Mouse (Mus musculus) midbrain, embryonic 11.5 days (tissue): ENCODE data around the gene Rnf166. TPM values are rescaled to one million over a fixed set of nuclear protein-coding genes. Genes with fewer than 3 reads are reported as not detected.

Experiments used
- ATAC-seq: fragments of 200-750 bp; cut with Nextera tagmentation; 2 replicates; pipeline ENCODE4 v1.8.0; 2017; ENCODE audit warnings: moderate TSS enrichment, moderate library complexity; ENCODE audit not compliant: low FRiP score
- DNase-seq: peaks from one replicate; pipeline ENCODE4 v3.0.0; 2015; ENCODE audit warnings: low spot score; ENCODE audit errors: missing footprints
- H3K27ac ChIP-seq: fragments of 300-500 bp; sonication (generic); 2 replicates; pipeline ENCODE4 v1.5.1; 2014; ENCODE audit warnings: low read depth, low read length
- H3K27me3 ChIP-seq: fragments of 300-500 bp; sonication (generic); 2 replicates; pipeline ENCODE4 v1.6.1; 2014; ENCODE audit warnings: mild to moderate bottlenecking, low read length, moderate library complexity, mixed read lengths; ENCODE audit not compliant: control insufficient read depth, insufficient read depth
- H3K36me3 ChIP-seq: fragments of 300-500 bp; sonication (generic); 2 replicates; pipeline ENCODE4 v1.6.1; 2014; ENCODE audit warnings: mild to moderate bottlenecking, low read length, moderate library complexity, mixed read lengths; ENCODE audit not compliant: control insufficient read depth, insufficient read depth
- H3K4me1 ChIP-seq: fragments of 300-500 bp; sonication (generic); 2 replicates; pipeline ENCODE4 v1.6.1; 2014; ENCODE audit warnings: low read length; ENCODE audit not compliant: control insufficient read depth, insufficient read depth
- H3K4me2 ChIP-seq: fragments of 300-500 bp; sonication (generic); 2 replicates; pipeline ENCODE4 v1.6.1; 2014; ENCODE audit warnings: mild to moderate bottlenecking, moderate library complexity
- H3K4me3 ChIP-seq: fragments of 300-500 bp; sonication (generic); 2 replicates; pipeline ENCODE4 v1.5.1; 2014; ENCODE audit warnings: low read depth, low read length
- H3K9ac ChIP-seq: fragments of 300-500 bp; sonication (generic); 2 replicates; pipeline ENCODE4 v1.6.1; 2014; ENCODE audit warnings: low read length
- H3K9me3 ChIP-seq: fragments of 300-500 bp; sonication (generic); 2 replicates; pipeline ENCODE4 v1.6.1; 2016; ENCODE audit warnings: low read length; ENCODE audit not compliant: control insufficient read depth
- WGBS: fragments of 180-500 bp; shearing (Covaris S2); extraction: QIAGEN DNeasy Blood & Tissue Kit; methylation state at CpG from one replicate; pipeline ENCODE4 v1.1.7; 2014; 5-methylcytosine and 5-hydroxymethylcytosine counted together
- microRNA-seq: library from miRNA; unstranded; fragments of <30 nt; microRNA quantifications from one replicate; pipeline ENCODE4, GENCODE M21; 2017
- polyA plus RNA-seq: library from polyadenylated mRNA; unstranded; fragments of >200 nt; fragmentation: Nextera tagmentation; extraction: Ambion mirVana; gene quantifications from 2 replicates; pipeline ENCODE4 v1.2.1, GENCODE M21; 2014

The Rnf166 gene
- polyA plus RNA-seq, 1 experiment from 2014 or later, result 29.7 TPM

DNA sequence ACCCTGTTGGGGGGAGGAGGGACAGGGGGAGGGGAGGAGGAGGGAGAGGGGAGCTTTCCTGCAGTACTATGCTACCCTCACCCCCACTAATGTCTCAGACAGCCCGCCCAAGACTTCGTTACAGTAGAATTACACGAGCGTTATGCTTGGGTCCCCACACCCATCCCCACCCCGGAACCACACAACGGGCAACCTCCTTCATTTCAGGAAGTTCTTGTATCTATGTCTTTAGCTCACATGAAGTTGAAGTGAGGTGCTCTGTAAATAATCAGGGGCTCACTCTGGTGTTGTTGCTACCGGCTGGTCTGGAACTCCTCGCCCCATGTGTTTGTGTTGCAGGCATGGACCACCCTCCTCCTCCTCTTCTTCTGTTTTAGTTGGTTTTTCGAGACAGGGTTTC lies 47.7 kb downstream of the Rnf166 start:
- no peaks in the 10 kb centered on the region; the same call in 1 of the 2 replicates for H3K36me3 ChIP-seq
- no peaks in the 10 kb centered on the region for H3K9me3 ChIP-seq
- peaks cover 14% of the 10 kb centered on the region for H3K4me1 ChIP-seq
- H3K27me3 ChIP-seq, result no peaks in the 10 kb centered on the region
- no peak overlapping the region for H3K27ac ChIP-seq
- H3K9ac ChIP-seq, result no peak overlapping the region
- WGBS, result 88% methylated on average over 9 of the region's 9 CpGs
- no peak overlapping the region for H3K4me3 ChIP-seq
- no peak for ATAC-seq
- no peak overlapping the region for H3K4me2 ChIP-seq
- no peak for DNase-seq

DNA sequence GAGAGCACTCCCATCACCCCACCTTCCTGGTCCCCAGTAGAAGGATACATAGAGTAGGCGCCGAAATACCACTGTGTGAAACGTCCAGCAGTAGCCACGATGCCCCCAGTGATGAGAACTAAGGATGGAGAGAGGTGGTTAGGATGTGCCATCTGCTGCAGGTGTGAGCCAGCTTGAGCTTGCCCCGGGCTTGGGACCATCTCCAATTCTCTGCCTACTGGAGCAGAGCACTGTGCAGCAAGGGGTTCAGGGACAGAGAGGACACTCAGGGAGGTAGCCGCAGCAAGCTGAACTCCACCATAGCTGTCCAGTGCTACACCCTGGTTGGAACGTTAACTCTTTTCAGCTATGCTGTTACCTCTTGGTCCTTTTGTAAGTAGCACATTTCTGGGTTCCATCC lies 48.3 kb downstream of the Rnf166 start:
- WGBS, result 87% methylated on average over 7 of the region's 7 CpGs
- no peaks in the 10 kb centered on the region for H3K9me3 ChIP-seq
- no peak overlapping the region for H3K9ac ChIP-seq
- DNase-seq (no peak), ATAC-seq (no peak)
- no peak overlapping the region for H3K27ac ChIP-seq
- H3K4me2 ChIP-seq, result no peak overlapping the region
- H3K27me3 ChIP-seq, result no peaks in the 10 kb centered on the region
- no peak overlapping the region for H3K4me3 ChIP-seq
- H3K36me3 ChIP-seq, result no peaks in the 10 kb centered on the region; the same call in 1 of the 2 replicates
- peaks cover 9% of the 10 kb centered on the region for H3K4me1 ChIP-seq

DNA sequence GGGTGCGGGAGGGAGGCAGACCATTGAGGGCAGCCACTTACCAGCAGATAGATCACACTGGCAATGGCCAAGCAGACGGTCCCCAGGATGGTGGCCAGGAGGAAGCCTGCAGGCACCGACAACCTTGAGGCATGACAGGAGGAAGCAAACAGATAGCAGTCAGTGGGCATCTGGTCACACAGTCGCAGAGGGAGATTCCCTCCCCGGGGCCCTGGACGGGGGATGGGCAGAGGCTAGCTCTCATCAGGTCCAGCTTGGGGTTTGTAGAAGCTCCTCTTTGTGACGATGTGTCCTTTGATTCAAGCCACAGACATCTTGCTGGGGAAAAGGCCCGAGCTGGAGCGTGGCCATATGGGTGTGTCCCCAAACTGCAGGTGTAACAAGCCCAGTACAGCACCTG lies 49.7 kb downstream of the Rnf166 start:
- DNase-seq (no peak), ATAC-seq (no peak)
- no peaks in the 10 kb centered on the region; the same call in 1 of the 2 replicates for H3K36me3 ChIP-seq
- H3K4me3 ChIP-seq, result no peak overlapping the region
- H3K9me3 ChIP-seq, result no peaks in the 10 kb centered on the region
- H3K27ac ChIP-seq, result no peak overlapping the region
- WGBS, result 81% methylated on average over 9 of the region's 9 CpGs
- H3K4me1 ChIP-seq, result no peaks in the 10 kb centered on the region
- H3K27me3 ChIP-seq, result no peaks in the 10 kb centered on the region
- H3K9ac ChIP-seq, result no peak overlapping the region
- no peak overlapping the region for H3K4me2 ChIP-seq

DNA sequence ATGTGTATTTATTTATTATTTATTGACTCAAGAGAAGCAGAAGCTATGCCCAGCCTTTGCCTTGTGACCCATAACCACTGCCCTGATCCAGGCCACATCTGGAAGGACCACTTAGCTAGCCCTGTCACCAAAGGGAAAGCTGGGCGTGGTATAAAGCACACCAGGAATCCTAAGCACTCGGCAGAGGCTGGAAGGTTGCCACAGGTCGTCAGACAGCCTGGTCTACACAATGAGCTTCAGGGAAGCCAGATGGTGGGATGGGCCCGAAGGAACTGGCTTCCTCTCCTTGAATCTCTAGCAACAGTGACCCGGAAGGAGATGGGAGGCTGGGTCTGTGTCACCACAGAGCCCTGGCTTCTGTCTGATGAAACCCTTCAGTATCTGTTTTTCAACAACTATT lies 52.2 kb downstream of the Rnf166 start:
- Histone ChIP-seq H3K4me2 (no peak overlapping the region), H3K4me3 (no peak overlapping the region), H3K4me1 (no peaks in the 10 kb centered on the region), H3K36me3 (peaks cover 3% of the 10 kb centered on the region), H3K27me3 (no peaks in the 10 kb centered on the region), H3K27ac (no peak overlapping the region), H3K9me3 (no peaks in the 10 kb centered on the region), H3K9ac (no peak overlapping the region)
- no peak for ATAC-seq
- WGBS, result 67% methylated on average over 5 of the region's 5 CpGs
- no peak for DNase-seq

DNA sequence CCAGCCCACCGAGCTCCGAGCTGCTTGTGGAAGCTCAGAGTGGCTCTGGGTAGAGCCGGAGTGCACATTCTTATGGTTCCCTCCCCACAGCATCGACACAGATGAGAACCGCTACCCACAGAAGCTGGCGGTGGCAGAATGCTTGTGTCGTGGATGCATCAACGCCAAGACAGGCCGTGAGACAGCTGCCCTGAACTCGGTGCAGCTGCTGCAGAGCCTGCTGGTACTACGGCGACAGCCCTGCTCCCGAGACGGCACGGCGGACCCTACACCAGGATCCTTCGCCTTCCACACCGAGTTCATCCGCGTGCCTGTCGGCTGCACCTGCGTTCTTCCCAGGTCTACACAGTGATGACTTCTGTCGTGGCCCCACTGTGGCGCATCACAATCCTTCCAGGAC lies 52.6 kb downstream of the Rnf166 start:
- 87% methylated on average over 24 of the region's 24 CpGs for WGBS
- Histone ChIP-seq H3K4me2 (no peak overlapping the region), H3K4me1 (no peaks in the 10 kb centered on the region), H3K27ac (no peak overlapping the region), H3K9me3 (no peaks in the 10 kb centered on the region), H3K27me3 (no peaks in the 10 kb centered on the region), H3K9ac (no peak overlapping the region), H3K36me3 (peaks cover 6% of the 10 kb centered on the region), H3K4me3 (no peak overlapping the region)
- no peak for DNase-seq
- no peak for ATAC-seq

DNA sequence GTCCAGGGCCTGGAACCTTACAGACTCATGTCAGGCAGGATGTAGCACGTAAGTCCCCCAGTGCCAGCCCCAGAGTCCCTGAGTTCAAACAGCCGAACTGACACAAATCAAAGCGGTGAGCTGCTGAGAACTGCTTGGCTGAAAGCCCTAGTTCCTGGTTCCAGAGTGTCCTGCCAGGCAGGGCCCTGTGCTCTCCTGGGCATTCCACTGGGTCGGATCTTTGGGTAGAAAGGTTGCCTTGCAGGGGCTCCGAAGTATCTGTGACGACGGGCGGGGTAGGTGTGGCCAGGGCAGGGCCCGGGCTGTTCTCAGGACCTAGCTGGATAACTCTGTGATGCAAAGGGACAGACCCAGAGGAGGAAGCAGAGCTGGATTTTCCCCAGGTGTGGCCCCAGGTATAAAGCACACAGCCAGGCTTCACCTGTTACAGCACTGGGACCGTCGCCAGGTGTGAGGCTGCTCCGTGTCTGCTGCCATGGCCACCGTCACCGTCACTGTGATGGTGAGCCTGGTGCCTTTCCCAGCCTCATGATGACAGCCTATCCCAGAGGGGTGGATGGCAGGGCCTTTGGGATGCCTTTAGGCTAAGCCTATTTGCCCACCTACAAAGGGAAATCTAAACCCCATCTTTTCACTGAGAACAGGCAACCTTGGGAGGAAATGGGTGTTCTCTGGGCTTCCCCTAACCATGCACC lies 54.3 kb downstream of the Rnf166 start, which contains the start of gene Il17c:
Gene Il17c, plus strand, starts transcription at position 645 of the 695 bp plus-strand sequence.
- Histone ChIP-seq H3K9me3 (no peaks in the 10 kb centered on the region), H3K36me3 (peaks cover 15% of the 10 kb centered on the region), H3K27ac (no peak within 1 kb of the TSS), H3K27me3 (no peaks in the 10 kb centered on the region), H3K9ac (no peak within 1 kb of the TSS), H3K4me3 (no peak within 1 kb of the TSS), H3K4me1 (no peaks in the 10 kb centered on the region), H3K4me2 (no peak within 1 kb of the TSS)
- no peak for DNase-seq
- WGBS, result 82% methylated on average over 14 of the region's 14 CpGs
- ATAC-seq, result no peak

DNA sequence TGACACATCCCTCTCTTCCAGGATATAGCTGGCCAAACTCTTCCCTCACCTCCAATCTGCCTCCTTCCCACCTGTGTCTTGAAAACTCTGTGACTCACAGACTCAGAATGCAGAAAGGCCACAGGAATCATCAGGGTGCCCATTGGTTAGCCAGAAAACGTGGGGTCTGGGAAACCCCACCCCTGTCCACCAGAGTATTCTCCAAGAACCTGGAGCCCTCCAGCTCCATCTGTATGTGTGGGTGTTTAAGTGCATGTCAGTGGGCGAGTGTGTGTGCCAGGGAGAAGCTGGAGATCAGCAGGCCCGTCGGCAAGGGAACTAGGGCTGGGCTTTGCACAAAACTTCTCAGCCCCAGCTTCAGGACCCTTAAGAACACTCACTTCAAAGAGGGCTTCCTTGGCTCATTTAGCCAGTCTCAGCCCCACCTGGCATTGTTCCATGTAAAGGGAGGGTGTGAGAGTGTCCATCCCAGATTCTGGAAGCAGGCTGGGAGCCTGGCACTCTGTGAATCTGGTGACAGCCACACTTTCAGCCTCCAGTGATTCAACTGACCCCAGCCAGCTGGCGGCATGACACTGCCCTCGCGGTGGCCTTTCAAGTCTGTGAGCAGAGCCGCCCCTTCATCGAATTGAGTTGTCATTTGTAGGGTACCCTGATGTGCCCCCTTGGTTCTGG lies 55.8 kb downstream of the Rnf166 start:
- 79% methylated on average over 9 of the region's 9 CpGs for WGBS
- Histone ChIP-seq H3K9ac (no peak overlapping the region), H3K4me2 (no peak overlapping the region), H3K36me3 (peaks cover 21% of the 10 kb centered on the region), H3K4me1 (no peaks in the 10 kb centered on the region), H3K27me3 (no peaks in the 10 kb centered on the region), H3K4me3 (no peak overlapping the region), H3K9me3 (no peaks in the 10 kb centered on the region), H3K27ac (no peak overlapping the region)
- no peak for DNase-seq
- ATAC-seq, result no peak

Small RNA genes lying within 50 kb of the gene (microRNA-seq; reads per million reads assigned to microRNA genes)
- not detected for gene Gm24366

Other genes with a start within 250 kb of the Rnf166 start
- gene Zfpm1, start 193.9 kb downstream of the Rnf166 start, polyA plus RNA-seq, result 1.6 and 1.8 TPM in 2 replicates
- not detected in 2 replicates for gene Trhr2, start 115.3 kb downstream of the Rnf166 start, polyA plus RNA-seq
- gene Zc3h18, start 99.5 kb downstream of the Rnf166 start, polyA plus RNA-seq, result 42.0 and 43.7 TPM in 2 replicates
- not detected in 2 replicates for gene Il17c, start 54.0 kb downstream of the Rnf166 start, polyA plus RNA-seq
- 54.4 and 61.6 TPM in 2 replicates for gene Cyba, start 43.1 kb downstream of the Rnf166 start, polyA plus RNA-seq
- 44.3 and 48.1 TPM in 2 replicates for gene Mvd, start 32.6 kb downstream of the Rnf166 start, polyA plus RNA-seq
- gene Snai3, start 15.3 kb downstream of the Rnf166 start, polyA plus RNA-seq, result not detected in 2 replicates
- gene Ctu2, start 79 bp upstream of the Rnf166 start, polyA plus RNA-seq, result 74.8 and 78.7 TPM in 2 replicates
- gene Piezo1, start 75.3 kb upstream of the Rnf166 start, polyA plus RNA-seq, result 2.8 and 4.3 TPM in 2 replicates
- gene Cdt1, start 92.0 kb upstream of the Rnf166 start, polyA plus RNA-seq, result 25.7 and 35.8 TPM in 2 replicates
- gene Aprt, start 100.8 kb upstream of the Rnf166 start, polyA plus RNA-seq, result 176 and 195 TPM in 2 replicates
- gene Galns, start 135.4 kb upstream of the Rnf166 start, polyA plus RNA-seq, result 6.0 and 6.4 TPM in 2 replicates
- 43.0 and 43.7 TPM in 2 replicates for gene Trappc2l, start 135.6 kb upstream of the Rnf166 start, polyA plus RNA-seq
- not detected in 2 replicates for gene Pabpn1l, start 146.7 kb upstream of the Rnf166 start, polyA plus RNA-seq
- gene Cbfa2t3, start 223.0 kb upstream of the Rnf166 start, polyA plus RNA-seq, result 6.1 and 6.4 TPM in 2 replicates